Mouse (Mus musculus): ENCODE measurements around the gene Gm20605. TPM values are rescaled to one million over a fixed set of nuclear protein-coding genes. Genes with fewer than 3 reads are reported as not detected.

Gm20605 gene
- polyA plus RNA-seq (2012; rRNA removed; ENCODE audit: low replicate concordance), result 22.3 and 27.1 TPM in 2 replicates

GRCm38 (mm10) chr5:137628498-137629305 is at the start of gene Gm20605, which contains the start of the genes Fbxo24 and Lrch4:
Gene Gm20605, plus strand, starts transcription at chr5:137629175.
Gene Fbxo24, minus strand, starts transcription at chr5:137629002.
Gene Lrch4, plus strand, starts transcription at chr5:137629121.

GRCm38 (mm10) chr5:137600619-137601364 is 28.2 kb upstream of the Gm20605 start, which contains the start of gene Mospd3:
Gene Mospd3, minus strand, starts transcription at chr5:137601058.

GRCm38 (mm10) chr5:137613550-137613949 is 15.4 kb upstream of the Gm20605 start, which contains the start of gene Pcolce:
Gene Pcolce, minus strand, starts transcription at chr5:137613784.

GRCm38 (mm10) chr5:137641054-137641453 is 12.1 kb downstream of the Gm20605 start, which contains the start of gene Sap25:
Gene Sap25, plus strand, starts transcription at chr5:137641334.

GRCm38 (mm10) chr5:137645652-137646091 is 16.7 kb downstream of the Gm20605 start, which contains the start of gene Irs3:
Gene Irs3, minus strand, starts transcription at chr5:137645714.

GRCm38 (mm10) chr5:137684294-137685123 is 55.5 kb downstream of the Gm20605 start, which contains the start of gene Agfg2:
Gene Agfg2, minus strand, starts transcription at chr5:137684726.

Other genes with a start within 250 kb of the Gm20605 start
- 0.88 and 2.8 TPM in 2 replicates for gene Zan, start 152.1 kb upstream of the Gm20605 start, polyA plus RNA-seq (2012; rRNA removed; ENCODE audit: low replicate concordance)
- 37.9 and 47.1 TPM in 2 replicates for gene Pop7, start 126.7 kb upstream of the Gm20605 start, polyA plus RNA-seq (2012; rRNA removed; ENCODE audit: low replicate concordance)
- 11.8 and 16.6 TPM in 2 replicates for gene Gigyf1, start 110.6 kb upstream of the Gm20605 start, polyA plus RNA-seq (2012; rRNA removed; ENCODE audit: low replicate concordance)
- not detected in 2 replicates for gene Epo, start 95.9 kb upstream of the Gm20605 start, polyA plus RNA-seq (2012; rRNA removed; ENCODE audit: low replicate concordance)
- gene Gnb2, start 95.7 kb upstream of the Gm20605 start, polyA plus RNA-seq (2012; rRNA removed; ENCODE audit: low replicate concordance), result 831 and 1,332 TPM in 2 replicates
- 1.1 TPM in 2 replicates for gene Actl6b, start 75.7 kb upstream of the Gm20605 start, polyA plus RNA-seq (2012; rRNA removed; ENCODE audit: low replicate concordance)
- gene Tfr2, start 59.3 kb upstream of the Gm20605 start, polyA plus RNA-seq (2012; rRNA removed; ENCODE audit: low replicate concordance), result 0.81 and 1.1 TPM in 2 replicates
- gene Mospd3, start 28.1 kb upstream of the Gm20605 start, polyA plus RNA-seq (2012; rRNA removed; ENCODE audit: low replicate concordance), result 135 and 239 TPM in 2 replicates
- gene Pcolce, start 15.4 kb upstream of the Gm20605 start, polyA plus RNA-seq (2012; rRNA removed; ENCODE audit: low replicate concordance), result 33.2 and 49.9 TPM in 2 replicates
- 0.18 and 0.78 TPM in 2 replicates for gene Fbxo24, start 173 bp upstream of the Gm20605 start, polyA plus RNA-seq (2012; rRNA removed; ENCODE audit: low replicate concordance)
- gene Lrch4, start 54 bp upstream of the Gm20605 start, polyA plus RNA-seq (2012; rRNA removed; ENCODE audit: low replicate concordance), result 33.9 and 56.3 TPM in 2 replicates
- gene Sap25, start 12.2 kb downstream of the Gm20605 start, polyA plus RNA-seq (2012; rRNA removed; ENCODE audit: low replicate concordance), result 114 and 144 TPM in 2 replicates
- gene Irs3, start 16.5 kb downstream of the Gm20605 start, polyA plus RNA-seq (2012; rRNA removed; ENCODE audit: low replicate concordance), result 0.40 and 1.2 TPM in 2 replicates
- 16.4 and 20.6 TPM in 2 replicates for gene Agfg2, start 55.6 kb downstream of the Gm20605 start, polyA plus RNA-seq (2012; rRNA removed; ENCODE audit: low replicate concordance)
- 13.8 and 23.5 TPM in 2 replicates for gene Nyap1, start 112.4 kb downstream of the Gm20605 start, polyA plus RNA-seq (2012; rRNA removed; ENCODE audit: low replicate concordance)
- gene Tsc22d4, start 116.6 kb downstream of the Gm20605 start, polyA plus RNA-seq (2012; rRNA removed; ENCODE audit: low replicate concordance), result 136 and 297 TPM in 2 replicates
- gene Ppp1r35, start 149.7 kb downstream of the Gm20605 start, polyA plus RNA-seq (2012; rRNA removed; ENCODE audit: low replicate concordance), result 44.3 and 72.5 TPM in 2 replicates
- 17.6 and 30.8 TPM in 2 replicates for gene Mepce, start 158.5 kb downstream of the Gm20605 start, polyA plus RNA-seq (2012; rRNA removed; ENCODE audit: low replicate concordance)
- gene Zcwpw1, start 158.6 kb downstream of the Gm20605 start, polyA plus RNA-seq (2012; rRNA removed; ENCODE audit: low replicate concordance), result not detected in 2 replicates
- 3.1 and 9.7 TPM in 2 replicates for gene Pilra, start 207.1 kb downstream of the Gm20605 start, polyA plus RNA-seq (2012; rRNA removed; ENCODE audit: low replicate concordance)
- gene Pilrb1, start 228.9 kb downstream of the Gm20605 start, polyA plus RNA-seq (2012; rRNA removed; ENCODE audit: low replicate concordance), result 3.0 and 3.9 TPM in 2 replicates
- gene Pilrb2, start 242.6 kb downstream of the Gm20605 start, polyA plus RNA-seq (2012; rRNA removed; ENCODE audit: low replicate concordance), result 3.5 and 5.6 TPM in 2 replicates

Measured in duodenum, adult 2 months (tissue).